Mouse (Mus musculus): Measurements from ENCODE around the gene Tepsin. TPM values are rescaled to one million over a fixed set of nuclear protein-coding genes. Genes with fewer than 3 reads are reported as not detected.

Tepsin gene
- total RNA-seq (2021) (10 to 100 TPM; 10.2 to 14.4 TPM), polyA plus RNA-seq (2012; rRNA removed) (53.9 and 61.2 TPM in 2 replicates)
- long read RNA-seq, transcript Tepsin-202 (13 exons, 2,770 nt), result major isoform, 10 of 21 reads
- long read RNA-seq, partial matches to known transcripts, result 3 of 21 reads
- long read RNA-seq, other reads (novel, unspliced or antisense), result 8 of 21 reads

- DNase-seq, result peak; percentile 99
These were observed at the start of gene Tepsin, which contains the start of gene Ndufaf8 for GRCm38 (mm10) chr11:120098588-120099511. Gene Tepsin (minus strand): TSS chr11:120098731. Gene Ndufaf8 (plus strand): TSS chr11:120098928.

GRCm38 (mm10) chr11:120143708-120144497, 45.4 kb upstream of the Tepsin start:
- no peak for DNase-seq

- peak; percentile 68 for DNase-seq
These were observed 44.1 kb upstream of the Tepsin start for GRCm38 (mm10) chr11:120142601-120143051.

- no peak for DNase-seq
These were observed 41.7 kb upstream of the Tepsin start for GRCm38 (mm10) chr11:120140255-120140654.

GRCm38 (mm10) chr11:120139309-120139731, 40.8 kb upstream of the Tepsin start:
- no peak for DNase-seq

GRCm38 (mm10) chr11:120137625-120138004, 39.1 kb upstream of the Tepsin start:
- DNase-seq, result no peak

GRCm38 (mm10) chr11:120136796-120137624, 38.5 kb upstream of the Tepsin start:
- no peak for DNase-seq

- no peak for DNase-seq
These were observed 37.7 kb upstream of the Tepsin start for GRCm38 (mm10) chr11:120136195-120136594.

GRCm38 (mm10) chr11:120134847-120135530, 36.5 kb upstream of the Tepsin start:
- DNase-seq, result peak; percentile 52

GRCm38 (mm10) chr11:120134148-120134547, 35.6 kb upstream of the Tepsin start:
- no peak for DNase-seq

- no peak for DNase-seq
These were observed 30.8 kb upstream of the Tepsin start for GRCm38 (mm10) chr11:120129281-120129680.

GRCm38 (mm10) chr11:120126845-120127244, 28.3 kb upstream of the Tepsin start:
- DNase-seq, result no peak

- peak; percentile 75 for DNase-seq
These were observed 23.6 kb upstream of the Tepsin start for GRCm38 (mm10) chr11:120122126-120122525.

- peak; percentile 78 for DNase-seq
These were observed 22.3 kb upstream of the Tepsin start for GRCm38 (mm10) chr11:120120642-120121420.

- no peak for DNase-seq
These were observed 21.5 kb upstream of the Tepsin start for GRCm38 (mm10) chr11:120119936-120120541.

GRCm38 (mm10) chr11:120119108-120119507, 20.6 kb upstream of the Tepsin start:
- no peak for DNase-seq

- DNase-seq, result peak; percentile 66
These were observed 19.1 kb upstream of the Tepsin start for GRCm38 (mm10) chr11:120117626-120118025.

GRCm38 (mm10) chr11:120114488-120115215, 16.1 kb upstream of the Tepsin start:
- DNase-seq, result no peak

GRCm38 (mm10) chr11:120112136-120112535, 13.6 kb upstream of the Tepsin start:
- no peak for DNase-seq
